Mouse (Mus musculus) cerebellum, adult 2 months (tissue): ENCODE data around the gene Nrtn. TPM values are rescaled to one million over a fixed set of nuclear protein-coding genes. Genes with fewer than 3 reads are reported as not detected.

Experiments
- DNase-seq, 2 experiments: peaks; one replicate each; pipeline ENCODE4 v3.0.0; 2021
- H3K27ac ChIP-seq: fragments of 200-500 bp; 2 replicates; pipeline ENCODE4 v1.5.1; 2012; ENCODE audit warnings: low read length, control low read depth, inconsistent platforms; ENCODE audit not compliant: insufficient read depth
- H3K27me3 ChIP-seq: fragments of 200-500 bp; 2 replicates; pipeline ENCODE4 v1.6.1; 2012; ENCODE audit warnings: inconsistent platforms, mild to moderate bottlenecking, low read length, moderate library complexity; ENCODE audit not compliant: control insufficient read depth, insufficient read depth
- H3K4me1 ChIP-seq: fragments of 200-500 bp; 2 replicates; pipeline ENCODE4 v1.6.1; 2011; ENCODE audit warnings: low read length; ENCODE audit not compliant: control insufficient read depth, insufficient read depth
- H3K4me3 ChIP-seq: fragments of 200-500 bp; replicated peaks from 2 replicates; pipeline ENCODE3; 2011; ENCODE audit warnings: mild to moderate bottlenecking, low read depth, low read length, control low read depth; ENCODE audit not compliant: insufficient read depth
- CTCF ChIP-seq: fragments of 200-500 bp; IDR thresholded peaks from 2 replicates; pipeline ENCODE4 v1.5.1; 2011; ENCODE audit warnings: low read depth, mild to moderate bottlenecking, control low read depth, low read length, moderate library complexity, borderline replicate concordance; ENCODE audit not compliant: insufficient read depth
- POLR2A ChIP-seq: fragments of 200-500 bp; IDR thresholded peaks from 2 replicates; pipeline ENCODE4 v1.6.1; 2011; ENCODE audit warnings: low read length, control low read depth, borderline replicate concordance; ENCODE audit not compliant: insufficient read depth
- WGBS: fragments of 180-500 bp; shearing (Covaris S2); methylation state at CpG from one replicate; pipeline ENCODE4 v1.1.7; 2018; 5-methylcytosine and 5-hydroxymethylcytosine counted together
- polyA plus RNA-seq: library from polyadenylated mRNA; depleted of rRNA; stranded (reverse); fragments of >200 nt; gene quantifications from 2 replicates; pipeline ENCODE4 v1.2.3, GENCODE M21; 2012

Gene Nrtn
- polyA plus RNA-seq, 1 experiment = 9.3 TPM

DNA sequence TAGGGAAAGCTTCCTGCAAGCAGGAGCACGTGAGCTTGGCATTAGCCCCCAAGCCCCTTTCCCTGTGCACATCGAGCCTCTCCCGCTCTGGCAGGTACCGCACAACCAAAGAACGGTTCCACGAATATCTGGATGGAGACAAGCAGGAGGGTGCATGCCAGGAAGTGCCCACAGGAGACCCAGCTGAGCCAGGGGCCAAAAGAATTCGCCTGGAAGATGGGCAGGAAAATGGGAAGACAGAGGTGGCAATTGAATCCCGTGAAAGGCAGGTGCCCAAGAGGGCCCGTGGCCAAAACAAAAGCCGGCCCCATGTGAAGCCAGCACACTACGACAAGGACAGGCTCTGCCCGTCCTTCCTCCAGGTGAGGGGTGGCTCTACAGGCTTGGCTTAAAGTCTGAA lies 8.1 kb upstream of the Nrtn start:
- Histone ChIP-seq H3K4me1 (peaks cover 15% of the 10 kb centered on the region), H3K27me3 (no peaks in the 10 kb centered on the region), H3K27ac (peak overlapping the region; percentile 92; the same call in 1 of the 2 replicates), H3K4me3 (peak overlapping the region; percentile 96)
- TF ChIP-seq CTCF (no peak), POLR2A (no peak)
- WGBS = 11% methylated on average over 12 of the region's 12 CpGs
- no peak for DNase-seq

- WGBS = under 1% methylated on average over 58 of the region's 58 CpGs
- H3K27me3 ChIP-seq = no peaks in the 10 kb centered on the region
- TF ChIP-seq CTCF = no peak
- peak; percentile 77 for TF ChIP-seq POLR2A
- peaks cover 15% of the 10 kb centered on the region for H3K4me1 ChIP-seq
- H3K27ac ChIP-seq = peak within 1 kb of the TSS; percentile 92
- peak; percentile 91 to 97 for DNase-seq
- peak within 1 kb of the TSS; percentile 96 for H3K4me3 ChIP-seq
Observed at GRCm38 (mm10) chr17:56764474-56765354, 7.4 kb upstream of the Nrtn start, which contains the start of gene Dus3l. Gene Dus3l (plus strand): TSS chr17:56764757.

GRCm38 (mm10) chr17:56763741-56764250 lies 6.5 kb upstream of the Nrtn start:
- WGBS = 73% methylated on average over 8 of the region's 8 CpGs

DNA sequence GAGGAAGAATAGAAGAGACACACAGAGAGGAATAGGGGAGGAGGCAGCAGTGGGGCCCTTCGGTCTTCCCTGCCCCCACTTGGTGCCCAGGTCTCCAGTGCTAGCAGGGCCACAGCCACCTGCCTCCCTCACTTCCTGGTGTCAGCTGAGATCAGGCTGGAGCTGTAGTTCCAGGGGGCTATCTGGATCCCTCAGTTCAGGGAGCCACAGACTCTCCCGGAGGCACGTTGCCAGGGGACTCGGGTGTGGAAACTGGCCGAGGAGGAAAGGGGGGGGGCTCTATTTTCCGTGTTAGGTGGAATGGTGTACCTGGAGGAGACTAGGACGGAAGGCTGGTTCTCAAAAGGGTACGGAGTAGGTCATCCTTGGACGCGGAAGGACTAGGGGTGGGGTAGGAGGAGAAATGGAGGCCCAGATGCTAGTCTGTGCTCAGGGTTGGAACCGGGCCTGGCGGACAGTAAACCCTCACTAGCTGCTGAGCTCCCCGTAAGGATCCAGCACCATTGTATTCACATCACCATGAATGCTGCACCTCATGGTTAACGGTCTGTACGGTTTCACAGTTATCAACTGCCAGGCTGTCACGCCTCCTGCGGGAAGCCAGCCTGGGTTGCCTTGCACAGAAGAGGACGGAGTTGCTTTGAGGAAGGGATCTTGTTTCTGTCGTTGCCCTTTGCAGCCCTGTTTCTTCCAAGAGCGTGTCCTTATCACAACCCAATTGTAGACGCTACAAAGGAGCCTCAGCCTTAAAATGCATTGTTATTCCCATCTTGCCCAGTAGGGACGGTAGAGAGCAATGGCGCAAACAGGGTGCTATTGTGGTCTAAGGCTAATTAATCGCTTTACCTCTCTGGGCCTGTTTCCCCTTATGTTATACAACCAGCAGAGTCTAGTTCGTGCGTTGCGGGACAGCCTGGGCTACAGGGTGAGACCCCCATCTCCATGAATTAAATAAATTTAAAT lies 5.7 kb upstream of the Nrtn start:
- TF ChIP-seq CTCF (peak; percentile 90), POLR2A (no peak)
- Histone ChIP-seq H3K4me1 (peaks cover 15% of the 10 kb centered on the region), H3K27me3 (no peaks in the 10 kb centered on the region), H3K27ac (peak overlapping the region; percentile 15; the same call in 1 of the 2 replicates), H3K4me3 (peak overlapping the region; percentile 86)
- peak; percentile 69 to 70 for DNase-seq
- whole genome bisulfite sequencing = 34% methylated on average over 27 of the region's 27 CpGs

More at GRCm38 (mm10) chr17:56763741-56764250, 6.5 kb upstream of the Nrtn start:
- no peaks in the 10 kb centered on the region for H3K27me3 ChIP-seq
- no peak for TF ChIP-seq POLR2A
- TF ChIP-seq CTCF = no peak
- peak overlapping the region; percentile 96 for H3K4me3 ChIP-seq
- H3K4me1 ChIP-seq = peaks cover 15% of the 10 kb centered on the region
- peak in 1 of 2 experiments; percentile 33 for DNase-seq
- H3K27ac ChIP-seq = no peak overlapping the region

DNA sequence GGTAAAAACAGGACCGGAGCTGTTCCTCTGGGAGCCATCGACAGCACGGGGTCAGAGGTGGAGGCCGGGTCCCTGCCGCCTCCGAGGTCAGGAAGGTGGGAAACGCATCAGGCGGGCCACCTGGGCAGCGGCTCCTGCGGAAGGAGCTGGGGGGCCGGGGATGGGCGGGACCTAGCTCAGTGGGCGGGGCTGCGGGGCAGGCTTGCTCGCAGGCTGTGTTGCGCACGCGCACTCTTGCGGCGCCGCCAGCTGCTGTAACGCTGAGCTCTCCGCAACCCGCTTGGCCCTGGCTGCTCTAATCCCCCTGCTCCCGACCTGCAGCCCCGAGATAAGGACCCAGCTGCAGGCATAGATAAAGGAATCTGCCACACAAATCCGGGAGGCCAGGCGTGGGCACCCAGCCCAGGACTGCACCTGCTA lies 4.7 kb upstream of the Nrtn start:
- 1% methylated on average over 15 of the region's 28 CpGs for WGBS
- H3K4me1 ChIP-seq = peaks cover 17% of the 10 kb centered on the region
- no peak for TF ChIP-seq CTCF
- peak; percentile 84; the same call in 1 of the 2 replicates for TF ChIP-seq POLR2A
- peak overlapping the region; percentile 86 for H3K4me3 ChIP-seq
- H3K27me3 ChIP-seq = no peaks in the 10 kb centered on the region
- H3K27ac ChIP-seq = peak overlapping the region; percentile 91
- peak; percentile 86 to 89 for DNase-seq

DNA sequence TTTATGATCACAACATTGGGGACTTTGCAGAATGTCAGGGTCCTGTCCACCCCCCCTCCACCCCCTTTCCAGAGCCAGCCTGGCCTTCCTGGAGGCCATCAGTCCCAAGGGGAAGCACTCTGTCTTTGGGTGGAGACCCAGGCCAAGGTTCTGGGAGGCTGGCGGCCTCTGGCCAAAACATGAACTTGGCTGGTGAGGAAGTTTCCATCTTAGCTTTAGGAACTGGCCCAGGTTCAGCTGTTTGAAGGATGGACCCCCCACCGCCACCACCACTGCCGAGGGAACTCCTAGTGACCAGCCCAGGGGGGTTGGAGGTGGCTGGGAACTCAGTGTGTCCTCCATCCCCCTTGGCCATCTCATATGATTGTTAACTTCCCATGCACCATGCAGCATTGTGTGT lies 3.7 kb upstream of the Nrtn start:
- Histone ChIP-seq H3K4me1 (peaks cover 17% of the 10 kb centered on the region), H3K4me3 (no peak overlapping the region), H3K27ac (no peak overlapping the region), H3K27me3 (peaks cover 2% of the 10 kb centered on the region; the same call in 1 of the 2 replicates)
- WGBS = 35% methylated on average over 3 of the region's 3 CpGs
- TF ChIP-seq CTCF (no peak), POLR2A (no peak)
- peak in 1 of 2 experiments; percentile 28 for DNase-seq

- peaks cover 15% of the 10 kb centered on the region for H3K4me1 ChIP-seq
Observed at GRCm38 (mm10) chr17:56759261-56759660, 1.9 kb upstream of the Nrtn start.

More at GRCm38 (mm10) chr17:56759261-56759660, 1.9 kb upstream of the Nrtn start:
- TF ChIP-seq POLR2A (no peak), CTCF (no peak)
- peaks cover 2% of the 10 kb centered on the region; the same call in 1 of the 2 replicates for H3K27me3 ChIP-seq
- DNase-seq = no peak
- no peak overlapping the region for H3K4me3 ChIP-seq
- no peak overlapping the region for H3K27ac ChIP-seq
- WGBS = 49% methylated on average over 7 of the region's 7 CpGs
